Mouse (Mus musculus) thymus, adult 2 months (tissue): ENCODE measurements around the gene Nt5c3b.

ENCODE experiments used
- CTCF ChIP-seq: fragments of 200-500 bp; IDR thresholded peaks from 2 replicates; pipeline ENCODE4 v1.5.1; 2012; ENCODE audit warnings: mild to moderate bottlenecking, control low read depth, low read length, moderate library complexity, borderline replicate concordance; ENCODE audit not compliant: control insufficient read depth, poor library complexity, insufficient read depth; ENCODE audit errors: extremely low read depth
- POLR2A ChIP-seq: fragments of 200-500 bp; IDR thresholded peaks from 2 replicates; pipeline ENCODE4 v1.6.1; 2012; ENCODE audit warnings: mild to moderate bottlenecking, low read length, control low read depth, moderate library complexity; ENCODE audit not compliant: control insufficient read depth, poor library complexity, insufficient read depth; ENCODE audit errors: extremely low read depth

- TF ChIP-seq CTCF (peak; percentile 86), POLR2A (peak; percentile 95)
Measured at GRCm38 (mm10) chr11:100472197-100472934, 30.8 kb upstream of the Nt5c3b start, which contains the start of gene Klhl11.
